Mouse (Mus musculus): ENCODE measurements around the gene Lbhd1. TPM values are rescaled to one million over a fixed set of nuclear protein-coding genes. Genes with fewer than 3 reads are reported as not detected.

The Lbhd1 gene
- polyA plus RNA-seq, 1 experiment from 2014 or later: 29.6 TPM

GRCm38 (mm10) chr19:8920836-8921291, 37.3 kb downstream of the Lbhd1 start:
- no peak for ATAC-seq (ENCODE audit: low read depth)
- under 1% methylated on average over 6 of the region's 6 CpGs for WGBS (ENCODE audit: insufficient replicate concordance)

GRCm38 (mm10) chr19:8921741-8922140, 38.2 kb downstream of the Lbhd1 start:
- WGBS (ENCODE audit: insufficient replicate concordance): 73% methylated on average over 9 of the region's 9 CpGs
- peak overlapping the region; percentile 87 for H3K4me3 ChIP-seq (ENCODE audit: low read depth, low read length)
- H3K9me3 ChIP-seq (replicated peaks; ENCODE audit: control insufficient read depth, low read length): no peaks in the 10 kb centered on the region
- H3K4me2 ChIP-seq (ENCODE audit: low read depth, low read length): peak overlapping the region; percentile 92
- peaks cover 19% of the 10 kb centered on the region for H3K4me1 ChIP-seq (ENCODE audit: control insufficient read depth, low read depth, low read length)
- no peak for ATAC-seq (ENCODE audit: low read depth)
- H3K36me3 ChIP-seq (ENCODE audit: control insufficient read depth, insufficient read depth): no peaks in the 10 kb centered on the region; the same call in 1 of the 2 replicates
- no peaks in the 10 kb centered on the region for H3K27me3 ChIP-seq (ENCODE audit: control insufficient read depth, insufficient read depth, low read depth, low read length)
- H3K9ac ChIP-seq (ENCODE audit: low read depth, low read length): peak overlapping the region; percentile 90; the same call in 1 of the 2 replicates
- peak overlapping the region; percentile 96; the same call in 1 of the 2 replicates for H3K27ac ChIP-seq (ENCODE audit: low read length)

More at GRCm38 (mm10) chr19:8920836-8921291, 37.3 kb downstream of the Lbhd1 start:
- no peaks in the 10 kb centered on the region for H3K9me3 ChIP-seq (replicated peaks; ENCODE audit: control insufficient read depth, low read length)
- H3K36me3 ChIP-seq (ENCODE audit: control insufficient read depth, insufficient read depth): peaks cover 5% of the 10 kb centered on the region
- peak overlapping the region; percentile 92 for H3K4me2 ChIP-seq (ENCODE audit: low read depth, low read length)
- H3K27ac ChIP-seq (ENCODE audit: low read length): peak overlapping the region; percentile 96
- peaks cover 16% of the 10 kb centered on the region for H3K4me1 ChIP-seq (ENCODE audit: control insufficient read depth, low read depth, low read length)
- H3K27me3 ChIP-seq (ENCODE audit: control insufficient read depth, insufficient read depth, low read depth, low read length): no peaks in the 10 kb centered on the region
- H3K9ac ChIP-seq (ENCODE audit: low read depth, low read length): peak overlapping the region; percentile 90
- peak overlapping the region; percentile 87 for H3K4me3 ChIP-seq (ENCODE audit: low read depth, low read length)

- H3K4me3 ChIP-seq (ENCODE audit: low read depth, low read length): no peak overlapping the region
- H3K4me1 ChIP-seq (ENCODE audit: control insufficient read depth, low read depth, low read length): peaks cover 46% of the 10 kb centered on the region
- H3K36me3 ChIP-seq (ENCODE audit: control insufficient read depth, insufficient read depth): no peaks in the 10 kb centered on the region
- no peaks in the 10 kb centered on the region for H3K9me3 ChIP-seq (replicated peaks; ENCODE audit: control insufficient read depth, low read length)
- ATAC-seq (ENCODE audit: low read depth): no peak
- no peaks in the 10 kb centered on the region for H3K27me3 ChIP-seq (ENCODE audit: control insufficient read depth, insufficient read depth, low read depth, low read length)
- no peak overlapping the region for H3K27ac ChIP-seq (ENCODE audit: low read length)
- H3K9ac ChIP-seq (ENCODE audit: low read depth, low read length): no peak overlapping the region
- 46% methylated on average over 2 of the region's 2 CpGs for WGBS (ENCODE audit: insufficient replicate concordance)
- no peak overlapping the region for H3K4me2 ChIP-seq (ENCODE audit: low read depth, low read length)
Observed at GRCm38 (mm10) chr19:8926766-8927165, 43.2 kb downstream of the Lbhd1 start.

- H3K9me3 ChIP-seq (replicated peaks; ENCODE audit: control insufficient read depth, low read length): no peaks in the 10 kb centered on the region
- peak overlapping the region; percentile 1; the same call in 1 of the 2 replicates for H3K9ac ChIP-seq (ENCODE audit: low read depth, low read length)
- H3K27ac ChIP-seq (ENCODE audit: low read length): peak overlapping the region; percentile 91
- H3K4me1 ChIP-seq (ENCODE audit: control insufficient read depth, low read depth, low read length): peaks cover 43% of the 10 kb centered on the region
- H3K4me3 ChIP-seq (ENCODE audit: low read depth, low read length): peak overlapping the region; percentile 90
- peak; percentile 37 for ATAC-seq (ENCODE audit: low read depth)
- H3K27me3 ChIP-seq (ENCODE audit: control insufficient read depth, insufficient read depth, low read depth, low read length): no peaks in the 10 kb centered on the region
- H3K4me2 ChIP-seq (ENCODE audit: low read depth, low read length): peak overlapping the region; percentile 99
- no peaks in the 10 kb centered on the region for H3K36me3 ChIP-seq (ENCODE audit: control insufficient read depth, insufficient read depth)
- 27% methylated on average over 12 of the region's 12 CpGs for WGBS (ENCODE audit: insufficient replicate concordance)
Observed at GRCm38 (mm10) chr19:8927891-8928525, 44.5 kb downstream of the Lbhd1 start.

GRCm38 (mm10) chr19:8928689-8929223, 45.2 kb downstream of the Lbhd1 start:
- Histone ChIP-seq H3K27ac (ENCODE audit: low read length) (peak overlapping the region; percentile 91), H3K9me3 (replicated peaks; ENCODE audit: control insufficient read depth, low read length) (no peaks in the 10 kb centered on the region), H3K9ac (ENCODE audit: low read depth, low read length) (peak overlapping the region; percentile 88), H3K27me3 (ENCODE audit: control insufficient read depth, insufficient read depth, low read depth, low read length) (no peaks in the 10 kb centered on the region), H3K36me3 (ENCODE audit: control insufficient read depth, insufficient read depth) (peaks cover 2% of the 10 kb centered on the region; the same call in 1 of the 2 replicates), H3K4me3 (ENCODE audit: low read depth, low read length) (peak overlapping the region; percentile 90), H3K4me2 (ENCODE audit: low read depth, low read length) (peak overlapping the region; percentile 99), H3K4me1 (ENCODE audit: control insufficient read depth, low read depth, low read length) (peaks cover 41% of the 10 kb centered on the region)
- WGBS (ENCODE audit: insufficient replicate concordance): 30% methylated on average over 16 of the region's 16 CpGs
- ATAC-seq (ENCODE audit: low read depth): peak; percentile 0; the same call in 1 of the 2 replicates

- H3K9ac ChIP-seq (ENCODE audit: low read depth, low read length): peak within 1 kb of the TSS; percentile 88
- H3K9me3 ChIP-seq (replicated peaks; ENCODE audit: control insufficient read depth, low read length): no peaks in the 10 kb centered on the region
- H3K4me3 ChIP-seq (ENCODE audit: low read depth, low read length): peak within 1 kb of the TSS; percentile 90
- H3K4me2 ChIP-seq (ENCODE audit: low read depth, low read length): peak within 1 kb of the TSS; percentile 99
- no peaks in the 10 kb centered on the region for H3K27me3 ChIP-seq (ENCODE audit: control insufficient read depth, insufficient read depth, low read depth, low read length)
- peaks cover 5% of the 10 kb centered on the region; the same call in 1 of the 2 replicates for H3K36me3 ChIP-seq (ENCODE audit: control insufficient read depth, insufficient read depth)
- H3K27ac ChIP-seq (ENCODE audit: low read length): peak within 1 kb of the TSS; percentile 91
- WGBS (ENCODE audit: insufficient replicate concordance): under 1% methylated on average over 70 of the region's 74 CpGs
- ATAC-seq (ENCODE audit: low read depth): peak; percentile 76
- peaks cover 41% of the 10 kb centered on the region for H3K4me1 ChIP-seq (ENCODE audit: control insufficient read depth, low read depth, low read length)
Observed at GRCm38 (mm10) chr19:8929224-8930088, 45.9 kb downstream of the Lbhd1 start, which contains the start of the genes Rom1 and Eml3. Rom1 (minus strand) TSS chr19:8929356. Eml3 (plus strand) TSS chr19:8929552.

GRCm38 (mm10) chr19:8930117-8930516, 46.6 kb downstream of the Lbhd1 start:
- H3K9me3 ChIP-seq (replicated peaks; ENCODE audit: control insufficient read depth, low read length): no peaks in the 10 kb centered on the region
- peaks cover 5% of the 10 kb centered on the region; the same call in 1 of the 2 replicates for H3K36me3 ChIP-seq (ENCODE audit: control insufficient read depth, insufficient read depth)
- H3K27me3 ChIP-seq (ENCODE audit: control insufficient read depth, insufficient read depth, low read depth, low read length): no peaks in the 10 kb centered on the region
- no peak for ATAC-seq (ENCODE audit: low read depth)
- peak overlapping the region; percentile 99 for H3K4me2 ChIP-seq (ENCODE audit: low read depth, low read length)
- peak overlapping the region; percentile 88 for H3K9ac ChIP-seq (ENCODE audit: low read depth, low read length)
- peaks cover 41% of the 10 kb centered on the region for H3K4me1 ChIP-seq (ENCODE audit: control insufficient read depth, low read depth, low read length)
- H3K27ac ChIP-seq (ENCODE audit: low read length): peak overlapping the region; percentile 91
- WGBS (ENCODE audit: insufficient replicate concordance): 6% methylated on average over 11 of the region's 11 CpGs
- peak overlapping the region; percentile 90 for H3K4me3 ChIP-seq (ENCODE audit: low read depth, low read length)

- 75% methylated on average over 7 of the region's 7 CpGs for WGBS (ENCODE audit: insufficient replicate concordance)
Observed at GRCm38 (mm10) chr19:8930771-8931170, 47.2 kb downstream of the Lbhd1 start.

More at GRCm38 (mm10) chr19:8930771-8931170, 47.2 kb downstream of the Lbhd1 start:
- no peaks in the 10 kb centered on the region for H3K9me3 ChIP-seq (replicated peaks; ENCODE audit: control insufficient read depth, low read length)
- H3K4me1 ChIP-seq (ENCODE audit: control insufficient read depth, low read depth, low read length): peaks cover 41% of the 10 kb centered on the region
- no peaks in the 10 kb centered on the region for H3K27me3 ChIP-seq (ENCODE audit: control insufficient read depth, insufficient read depth, low read depth, low read length)
- peak overlapping the region; percentile 90 for H3K4me3 ChIP-seq (ENCODE audit: low read depth, low read length)
- H3K4me2 ChIP-seq (ENCODE audit: low read depth, low read length): peak overlapping the region; percentile 99
- H3K9ac ChIP-seq (ENCODE audit: low read depth, low read length): peak overlapping the region; percentile 88
- no peak for ATAC-seq (ENCODE audit: low read depth)
- peaks cover 5% of the 10 kb centered on the region; the same call in 1 of the 2 replicates for H3K36me3 ChIP-seq (ENCODE audit: control insufficient read depth, insufficient read depth)
- no peak overlapping the region for H3K27ac ChIP-seq (ENCODE audit: low read length)

Measured in liver, embryonic 16.5 days (tissue).